Mouse (Mus musculus) layer of hippocampus, postnatal 14 days (tissue): ENCODE results near the gene Fbxl5. TPM values are rescaled to one million over a fixed set of nuclear protein-coding genes. Genes with fewer than 3 reads are reported as not detected.

Source experiments
- DNase-seq, 2 experiments: peaks; one replicate each; pipeline ENCODE4 v3.0.0; 2021 to 2022; ENCODE audit warnings: low spot score in 2 of 2, mixed read lengths in 1 of 2
- total RNA-seq, 2 experiments: library from RNA; stranded (reverse); gene quantifications; 2 replicates each; pipeline ENCODE4 v1.2.3; 2021

The Fbxl5 gene
- total RNA-seq, 2 experiments from 2014 or later: 76.8 to 85.7 TPM

GRCm38 (mm10) chr5:43787976-43788752 lies 33.3 kb downstream of the Fbxl5 start:
- no peak for DNase-seq

- no peak for DNase-seq
Measured at GRCm38 (mm10) chr5:43786607-43787006, 34.8 kb downstream of the Fbxl5 start.

GRCm38 (mm10) chr5:43783996-43784395 lies 37.4 kb downstream of the Fbxl5 start:
- no peak for DNase-seq

- DNase-seq: peak; percentile 76 to 87
Measured at GRCm38 (mm10) chr5:43781977-43782930, 39.2 kb downstream of the Fbxl5 start.

GRCm38 (mm10) chr5:43781423-43781976 lies 39.9 kb downstream of the Fbxl5 start:
- peak in 1 of 2 experiments; percentile 28 for DNase-seq

GRCm38 (mm10) chr5:43778583-43778982 lies 42.9 kb downstream of the Fbxl5 start:
- DNase-seq: no peak

- no peak for DNase-seq
Measured at GRCm38 (mm10) chr5:43776993-43777392, 44.4 kb downstream of the Fbxl5 start.

GRCm38 (mm10) chr5:43776407-43776806 lies 45.0 kb downstream of the Fbxl5 start:
- DNase-seq: no peak

- DNase-seq: no peak
Measured at GRCm38 (mm10) chr5:43771555-43771954, 49.9 kb downstream of the Fbxl5 start.

GRCm38 (mm10) chr5:43770618-43771354 lies 50.7 kb downstream of the Fbxl5 start:
- no peak for DNase-seq

GRCm38 (mm10) chr5:43749092-43749491 lies 72.3 kb downstream of the Fbxl5 start:
- DNase-seq: no peak

GRCm38 (mm10) chr5:43748039-43748438 lies 73.4 kb downstream of the Fbxl5 start:
- DNase-seq: peak in 1 of 2 experiments; percentile 17

- no peak for DNase-seq
Measured at GRCm38 (mm10) chr5:43745156-43745555, 76.3 kb downstream of the Fbxl5 start.

GRCm38 (mm10) chr5:43744187-43744586 lies 77.3 kb downstream of the Fbxl5 start:
- DNase-seq: no peak

- DNase-seq: peak in 1 of 2 experiments; percentile 22
Measured at GRCm38 (mm10) chr5:43732381-43732780, 89.1 kb downstream of the Fbxl5 start.

GRCm38 (mm10) chr5:43728375-43729165 lies 92.9 kb downstream of the Fbxl5 start:
- DNase-seq: no peak

- DNase-seq: no peak
Measured at GRCm38 (mm10) chr5:43723830-43724229, 97.6 kb downstream of the Fbxl5 start.

- DNase-seq: no peak
Measured at GRCm38 (mm10) chr5:43722452-43722783, 99.0 kb downstream of the Fbxl5 start.

GRCm38 (mm10) chr5:43721538-43722451 lies 99.6 kb downstream of the Fbxl5 start:
- no peak for DNase-seq
